Mouse (Mus musculus) MEL (cell line): ENCODE results near the gene A630095E13Rik.

Experiments used
- CTCF ChIP-seq, 3 experiments: IDR thresholded peaks in 2 of 3; conservative IDR thresholded peaks in 1 of 3; 2 replicates each; pipeline ENCODE4 v1.5.1; 2011 to 2012; ENCODE audit warnings: low read length in 3 of 3, low read depth in 2 of 3, mild to moderate bottlenecking in 2 of 3, improper control_type of control experiment in 1 of 3, inconsistent platforms in 1 of 3, mixed read lengths in 1 of 3, moderate library complexity in 1 of 3; ENCODE audit not compliant: control insufficient read depth in 1 of 3, insufficient read depth in 1 of 3, poor library complexity in 1 of 3, severe bottlenecking in 1 of 3
- E2F4 ChIP-seq: IDR thresholded peaks from 2 replicates; pipeline ENCODE4 v1.6.1; 2011; ENCODE audit warnings: low read depth, low read length, improper control_type of control experiment, borderline replicate concordance
- ELF1 ChIP-seq: IDR thresholded peaks from 2 replicates; pipeline ENCODE4 v1.6.1; 2014; ENCODE audit warnings: low read depth, mild to moderate bottlenecking, inconsistent platforms, low read length, improper control_type of control experiment, moderate library complexity
- GATA1 ChIP-seq: IDR thresholded peaks from 2 replicates; pipeline ENCODE4 v1.6.1; 2011; ENCODE audit warnings: low read depth, low read length, improper control_type of control experiment
- JUND ChIP-seq: IDR thresholded peaks from 2 replicates; pipeline ENCODE4 v1.6.1; 2011; ENCODE audit warnings: low read depth, mild to moderate bottlenecking, improper control_type of control experiment, low read length
- MAFK ChIP-seq: IDR thresholded peaks from 2 replicates; pipeline ENCODE4 v1.6.1; 2011; ENCODE audit warnings: low read depth, mild to moderate bottlenecking, low read length, improper control_type of control experiment, borderline replicate concordance
- MXI1 ChIP-seq: IDR thresholded peaks from 2 replicates; pipeline ENCODE4 v1.6.1; 2011; ENCODE audit warnings: mild to moderate bottlenecking, low read depth, low read length, improper control_type of control experiment
- MYC ChIP-seq: IDR thresholded peaks from 2 replicates; pipeline ENCODE4 v1.6.1; 2011; ENCODE audit warnings: low read depth, mild to moderate bottlenecking, low read length, improper control_type of control experiment, moderate library complexity
- POLR2A ChIP-seq, 2 experiments: IDR thresholded peaks; 2 replicates each; pipeline ENCODE4 v1.6.1; 2011 to 2012; ENCODE audit warnings: low read length in 2 of 2, mild to moderate bottlenecking in 2 of 2, control low read depth in 1 of 2, improper control_type of control experiment in 1 of 2, low read depth in 1 of 2, moderate library complexity in 1 of 2; ENCODE audit not compliant: control insufficient read depth in 1 of 2, insufficient read depth in 1 of 2, poor library complexity in 1 of 2
- ZNF384 ChIP-seq: IDR thresholded peaks from 2 replicates; pipeline ENCODE4 v1.6.1; 2012; ENCODE audit warnings: low read depth, mild to moderate bottlenecking, inconsistent platforms, low read length, improper control_type of control experiment

- TF ChIP-seq ZNF384: no peak
- TF ChIP-seq CTCF (IDR thresholded peaks at IDR 0.05 in 2 of 3, conservative IDR thresholded peaks at IDR 0.05 in 1 of 3; ENCODE audit: control insufficient read depth in 1 of 3, insufficient read depth in 1 of 3, low read depth in 2 of 3, low read length in 3 of 3, poor library complexity in 1 of 3, severe bottlenecking in 1 of 3): peak in 2 of 3 experiments; percentile 28 to 62; a peak in 3 of 6 replicates
- TF ChIP-seq JUND: no peak
- TF ChIP-seq POLR2A (IDR thresholded peaks at IDR 0.05; ENCODE audit: control insufficient read depth in 1 of 2, insufficient read depth in 1 of 2, low read depth in 1 of 2, low read length in 2 of 2, poor library complexity in 1 of 2): no peak
- TF ChIP-seq ELF1: no peak
- TF ChIP-seq GATA1: no peak
- no peak for TF ChIP-seq MYC
- TF ChIP-seq E2F4: no peak
- no peak for TF ChIP-seq MXI1
- no peak for TF ChIP-seq MAFK
These were observed 44.2 kb upstream of the A630095E13Rik start for GRCm38 (mm10) chr9:36687329-36687728.
